Mouse (Mus musculus): ENCODE data around the gene P4htm. TPM values are rescaled to one million over a fixed set of nuclear protein-coding genes. Genes with fewer than 3 reads are reported as not detected.
"Not testable (repeated sequence)": the region's sequence is repeated elsewhere in the genome, so short reads cannot be mapped to it uniquely, and the experiment has no call there.

The P4htm gene
- 100 to 1,000 TPM; 101 to 104 TPM for total RNA-seq (2021)
- long read RNA-seq, experiment 1, transcript P4htm-201 (9 exons, 1,841 nt): major isoform, 93 of 128 reads
- long read RNA-seq, experiment 1, partial matches to known transcripts: 9 of 128 reads
- long read RNA-seq, experiment 1, other reads (novel, unspliced or antisense): 26 of 128 reads
- long read RNA-seq, experiment 2, transcript P4htm-201 (9 exons, 1,841 nt): major isoform, 135 of 181 reads
- long read RNA-seq, experiment 2, partial matches to known transcripts: 32 of 181 reads
- long read RNA-seq, experiment 2, other reads (novel, unspliced or antisense): 14 of 181 reads

DNA sequence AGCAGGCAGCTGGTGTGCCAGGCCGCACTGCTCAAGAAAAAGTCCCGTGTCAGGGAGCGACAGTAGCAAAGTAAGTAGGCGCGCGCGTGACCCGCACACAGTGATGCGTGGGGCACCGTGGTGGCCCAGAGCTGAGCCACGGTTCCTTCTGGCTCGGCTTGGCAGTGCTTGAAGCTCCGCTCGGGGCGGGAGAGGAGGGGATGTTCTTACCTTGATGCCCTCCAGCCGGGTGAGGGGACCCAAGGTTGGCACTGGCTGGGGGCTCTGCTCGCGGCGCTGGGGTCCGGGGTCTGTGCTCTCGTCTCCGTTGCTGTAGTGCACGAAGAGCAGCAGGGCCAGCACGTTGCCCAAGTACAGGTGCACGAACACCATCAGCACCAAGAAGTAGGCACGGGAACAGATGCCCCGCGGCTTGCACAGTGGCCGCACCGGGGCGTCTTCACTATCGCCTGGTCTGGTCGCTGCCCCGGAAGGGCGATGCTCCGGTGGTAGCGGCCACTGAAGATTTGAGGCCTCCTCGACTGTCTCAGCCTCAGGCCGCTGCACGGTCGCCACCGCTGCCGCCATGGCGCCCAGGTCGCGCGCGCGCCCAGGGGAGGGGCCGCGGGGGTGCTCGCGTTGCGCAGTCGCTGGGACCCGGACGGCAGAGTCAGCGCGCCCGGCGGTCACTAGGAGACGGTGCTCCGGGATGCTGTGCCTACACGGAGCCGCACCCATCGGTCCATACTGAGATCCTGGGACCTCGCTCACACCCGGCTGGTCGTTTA is at the start of gene P4htm:
P4htm (minus strand) TSS at position 670 of the 767 bp plus-strand sequence.
- DNase-seq (ENCODE audit: low spot score in 2 of 2): peak; percentile 77
- H3K27ac ChIP-seq: peak within 1 kb of the TSS; percentile 98
- H3K4me3 ChIP-seq: peak within 1 kb of the TSS; percentile 96
- peak; percentile 63 for TF ChIP-seq CTCF (conservative IDR thresholded peaks at IDR 0.05)

DNA sequence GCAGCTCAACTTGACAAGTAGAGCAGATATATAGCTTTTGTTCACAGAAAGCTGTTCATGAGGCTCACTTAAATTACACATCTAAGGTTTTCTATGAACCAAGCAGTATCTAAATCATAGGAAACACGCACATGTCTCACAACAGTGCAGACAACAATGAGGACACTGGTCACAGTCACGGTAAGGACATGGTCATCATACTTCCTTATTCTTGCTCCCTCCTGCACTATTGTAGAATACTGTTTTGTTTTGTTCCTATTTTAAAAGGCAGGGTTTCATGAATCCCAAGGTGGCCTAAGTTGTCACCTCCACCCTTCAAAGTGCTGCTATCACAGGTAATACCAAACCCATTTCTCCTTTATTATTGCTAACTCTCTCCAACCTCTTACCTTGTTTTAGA is 42.4 kb upstream of the P4htm start:
- H3K4me3 ChIP-seq: no peak overlapping the region
- TF ChIP-seq CTCF (conservative IDR thresholded peaks at IDR 0.05): no peak
- DNase-seq (ENCODE audit: low spot score in 2 of 2): no peak
- no peak overlapping the region for H3K27ac ChIP-seq

DNA sequence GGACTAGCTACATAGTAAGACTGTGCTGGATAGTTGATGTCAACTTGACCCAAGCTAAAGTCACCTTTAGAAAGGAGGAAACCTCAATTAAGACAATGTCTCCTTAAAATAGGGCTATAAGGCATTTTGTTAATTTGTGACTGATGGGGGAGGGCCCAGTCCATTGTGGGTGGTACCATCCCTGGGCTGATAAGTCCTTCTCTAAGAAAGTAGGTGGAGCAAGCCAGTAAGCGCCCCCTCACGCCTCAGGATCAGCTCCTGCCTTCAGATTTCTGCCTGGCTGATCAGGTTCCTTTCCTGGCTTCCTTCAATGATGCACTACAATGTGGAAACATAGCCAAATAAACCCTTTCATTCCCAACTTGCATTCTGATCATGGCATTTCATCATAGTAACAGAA is 37.9 kb upstream of the P4htm start:
- DNase-seq (ENCODE audit: low spot score in 2 of 2): no peak
- H3K4me3 ChIP-seq: no peak overlapping the region
- TF ChIP-seq CTCF (conservative IDR thresholded peaks at IDR 0.05): no peak

DNA sequence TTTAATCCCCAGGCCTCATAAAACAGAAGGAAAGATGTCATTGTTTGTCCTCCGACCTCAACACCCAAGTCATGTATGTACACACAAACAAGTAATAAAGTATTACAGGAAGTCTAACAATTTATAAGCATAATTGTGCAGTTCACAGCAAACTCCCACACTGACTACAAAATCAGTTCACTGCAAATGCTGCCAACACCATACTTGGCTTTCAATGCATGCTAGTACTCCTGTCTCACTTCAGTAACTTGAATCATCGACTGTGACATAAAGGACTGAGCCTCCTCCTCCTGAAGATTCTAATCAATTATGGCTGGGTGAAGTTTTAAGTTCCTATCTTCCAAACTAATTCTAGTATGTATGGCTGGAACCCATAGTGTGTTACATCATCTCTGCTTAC is 36.4 kb upstream of the P4htm start:
- no peak overlapping the region; the same call in 1 of the 2 replicates for H3K27ac ChIP-seq
- DNase-seq (ENCODE audit: low spot score in 2 of 2): peak in 1 of 2 experiments; percentile 20
- TF ChIP-seq CTCF (conservative IDR thresholded peaks at IDR 0.05): no peak
- H3K4me3 ChIP-seq: no peak overlapping the region

More for the DNA sequence above, 37.9 kb upstream of the P4htm start:
- H3K27ac ChIP-seq: no peak overlapping the region

DNA sequence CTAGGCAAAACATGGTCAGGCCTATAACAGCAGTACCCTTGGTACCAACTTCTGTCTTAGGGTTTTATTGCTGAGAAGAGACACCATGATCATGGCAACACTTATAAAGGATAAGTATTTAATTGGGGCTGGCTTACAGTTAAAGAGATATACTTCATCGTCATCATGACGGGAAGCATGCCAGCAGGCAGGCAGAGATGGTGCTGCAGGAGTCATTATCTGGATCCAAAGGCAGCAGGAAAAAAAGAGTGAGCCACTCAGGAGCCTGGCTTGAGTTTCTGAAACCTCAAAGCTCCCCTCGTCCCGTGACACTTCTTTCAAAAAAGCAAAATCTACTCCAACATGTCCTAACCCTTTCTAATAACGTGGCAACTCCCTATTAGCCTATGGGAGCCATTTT is 34.9 kb upstream of the P4htm start:
- no peak overlapping the region for H3K27ac ChIP-seq
- H3K4me3 ChIP-seq: no peak overlapping the region
- no peak for DNase-seq (ENCODE audit: low spot score in 2 of 2)
- TF ChIP-seq CTCF (conservative IDR thresholded peaks at IDR 0.05): no peak

DNA sequence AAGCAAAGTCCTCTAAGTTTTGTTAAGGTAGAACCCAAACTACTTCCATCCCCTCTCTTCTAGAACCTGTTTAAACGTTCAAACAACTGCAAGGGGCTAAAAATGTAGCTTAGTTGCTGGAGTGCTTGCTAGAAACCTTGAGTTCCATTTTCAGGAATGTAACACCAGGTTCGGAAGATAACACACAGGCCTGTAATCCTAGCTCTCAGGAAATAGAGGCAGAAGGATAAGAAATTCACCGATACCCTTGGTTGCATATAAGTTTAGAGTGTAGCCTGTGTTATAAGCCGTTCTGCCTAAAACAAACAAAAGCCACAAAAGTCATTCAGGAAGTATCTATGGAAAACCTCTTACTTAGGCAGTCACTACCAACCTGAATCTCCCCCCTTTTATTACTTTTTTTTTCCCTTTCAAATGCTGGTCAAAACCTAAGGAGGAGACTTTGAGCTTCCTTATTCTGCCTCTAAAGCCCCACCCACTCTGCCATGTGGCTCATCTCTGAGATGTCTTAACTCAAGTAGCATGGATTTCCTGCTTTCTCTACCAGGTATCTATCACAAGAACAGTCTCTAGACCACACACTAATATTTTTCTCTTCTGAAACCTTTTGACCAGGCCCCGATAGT is 34.3 kb upstream of the P4htm start:
- DNase-seq (ENCODE audit: low spot score in 2 of 2): no peak
- H3K4me3 ChIP-seq: no peak overlapping the region
- H3K27ac ChIP-seq: no peak overlapping the region
- no peak for TF ChIP-seq CTCF (conservative IDR thresholded peaks at IDR 0.05)

DNA sequence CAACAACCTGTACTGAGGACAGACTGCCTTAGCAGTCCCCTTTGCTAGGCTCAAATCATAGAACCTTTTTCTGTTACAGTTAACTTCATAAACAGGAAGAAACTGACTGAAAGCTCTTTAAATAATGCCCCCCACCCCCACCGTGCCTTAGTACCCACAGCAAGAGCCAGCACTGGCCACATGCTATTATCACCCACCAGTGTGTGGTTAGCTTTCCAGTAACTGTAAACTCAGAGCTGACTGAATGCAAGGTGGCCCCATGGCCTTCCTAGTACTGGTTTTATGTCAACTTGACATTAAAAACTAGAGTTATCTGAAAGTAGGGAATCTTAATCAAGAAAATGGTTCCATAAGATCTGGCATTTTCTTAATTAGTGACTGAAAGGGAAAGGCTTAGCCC is 33.2 kb upstream of the P4htm start:
- Histone ChIP-seq H3K27ac (no peak overlapping the region), H3K4me3 (no peak overlapping the region)
- TF ChIP-seq CTCF (conservative IDR thresholded peaks at IDR 0.05): no peak
- no peak for DNase-seq (ENCODE audit: low spot score in 2 of 2)

DNA sequence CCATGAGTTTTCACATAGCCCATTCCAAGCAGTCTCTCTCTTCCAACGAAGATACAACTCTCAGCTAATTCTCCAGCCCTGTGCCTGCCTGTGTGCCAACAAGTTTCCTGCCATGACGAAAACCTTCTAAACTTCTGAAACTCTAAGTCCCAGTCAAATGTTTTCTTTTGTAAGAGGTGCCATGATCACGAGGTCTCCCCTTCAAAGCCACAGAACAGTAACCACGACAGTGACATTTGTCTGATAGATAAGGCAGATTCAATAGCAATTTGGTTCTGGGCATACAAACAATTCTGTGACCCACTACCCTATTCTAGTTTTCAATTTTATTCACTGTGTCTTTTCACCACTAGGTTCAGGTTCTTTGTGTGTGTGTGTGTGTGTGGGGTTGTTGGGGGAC is 30.7 kb upstream of the P4htm start:
- no peak for TF ChIP-seq CTCF (conservative IDR thresholded peaks at IDR 0.05)
- no peak for DNase-seq (ENCODE audit: low spot score in 2 of 2)
- Histone ChIP-seq H3K27ac (no peak overlapping the region), H3K4me3 (no peak overlapping the region)

DNA sequence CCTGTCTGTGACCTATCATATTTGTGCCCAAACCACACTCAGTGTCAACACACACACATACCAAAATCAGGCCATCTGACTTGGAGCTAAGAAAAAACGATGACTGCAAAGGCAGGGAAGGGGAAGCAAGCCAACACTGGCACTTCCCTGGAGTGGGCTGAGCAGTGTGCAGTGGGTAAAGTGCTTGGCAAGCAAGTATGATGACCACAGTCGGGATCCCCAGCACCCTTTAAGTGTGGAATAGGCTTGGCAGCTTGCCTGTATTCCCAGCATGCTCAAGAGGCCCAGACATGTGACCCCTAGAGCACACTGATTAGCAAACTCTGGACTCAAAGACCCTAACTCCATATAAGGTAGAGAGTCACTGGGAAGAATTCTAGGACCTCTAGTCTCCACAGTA is 29.0 kb upstream of the P4htm start:
- Histone ChIP-seq H3K4me3 (no peak overlapping the region), H3K27ac (no peak overlapping the region)
- no peak for DNase-seq (ENCODE audit: low spot score in 2 of 2)
- TF ChIP-seq CTCF (conservative IDR thresholded peaks at IDR 0.05): no peak

DNA sequence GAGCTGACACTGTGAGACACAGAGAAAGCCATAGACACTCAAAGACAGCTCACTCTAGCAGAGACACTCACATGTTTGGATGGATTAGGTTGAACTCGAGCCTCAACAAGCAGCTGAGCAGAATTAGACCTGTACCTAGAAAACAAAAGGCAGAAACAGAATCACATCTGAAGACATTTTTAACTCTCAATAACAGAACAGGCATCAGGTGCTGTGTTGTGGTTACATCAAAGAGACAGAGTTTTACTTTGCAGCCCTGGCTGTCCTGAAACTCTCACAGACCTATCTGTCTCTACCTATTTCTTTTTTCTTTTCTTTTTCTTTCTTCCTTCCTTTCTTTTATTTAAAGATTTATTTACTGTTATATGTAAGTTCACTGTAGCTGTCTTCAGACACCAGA is 19.8 kb upstream of the P4htm start:
- Histone ChIP-seq H3K4me3 (no peak overlapping the region), H3K27ac (no peak overlapping the region)
- peak; percentile 32 for TF ChIP-seq CTCF (conservative IDR thresholded peaks at IDR 0.05)
- DNase-seq (ENCODE audit: low spot score in 2 of 2): no peak

DNA sequence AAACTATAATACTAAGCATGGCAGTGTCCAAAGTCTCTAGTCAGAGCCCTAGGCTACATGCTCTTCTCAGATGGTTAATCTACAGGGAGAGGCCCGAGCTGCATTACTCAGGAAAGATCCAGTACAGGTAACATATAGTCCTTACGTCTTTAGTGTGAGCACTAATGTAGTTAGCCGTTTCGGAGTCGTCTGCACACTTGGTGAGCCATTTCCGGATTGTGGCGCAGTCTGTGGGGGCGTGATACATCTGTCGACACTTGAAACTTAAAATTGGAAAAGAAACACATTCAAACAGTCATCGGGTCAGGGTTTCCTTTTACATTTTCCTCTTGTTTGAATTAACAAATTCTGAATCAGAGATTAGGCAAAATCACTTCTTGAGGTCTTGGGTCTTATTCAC is 14.0 kb upstream of the P4htm start:
- no peak overlapping the region for H3K27ac ChIP-seq
- no peak for DNase-seq (ENCODE audit: low spot score in 2 of 2)
- no peak for TF ChIP-seq CTCF (conservative IDR thresholded peaks at IDR 0.05)

DNA sequence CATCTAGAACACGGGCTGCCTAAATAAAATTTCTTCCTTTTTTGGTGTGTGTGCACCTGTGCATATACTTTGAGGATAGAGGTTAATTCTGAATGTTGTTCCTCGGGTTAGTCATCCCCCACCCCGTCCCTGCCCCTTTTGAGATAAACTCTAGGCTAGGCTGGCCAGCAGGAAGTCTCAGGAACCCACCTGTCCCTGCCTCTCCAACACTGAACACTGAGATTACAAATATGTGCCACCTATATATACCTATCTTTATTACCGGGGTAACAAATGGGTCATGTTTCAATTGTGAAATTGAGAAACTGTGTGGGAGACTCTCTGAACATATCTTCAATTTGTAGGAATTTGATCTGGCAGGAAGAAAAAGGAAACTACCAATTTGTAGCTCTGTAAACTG is 11.4 kb upstream of the P4htm start:
- Histone ChIP-seq H3K4me3 (no peak overlapping the region), H3K27ac (no peak overlapping the region)
- no peak for TF ChIP-seq CTCF (conservative IDR thresholded peaks at IDR 0.05)
- no peak for DNase-seq (ENCODE audit: low spot score in 2 of 2)

More for the DNA sequence above, 14.0 kb upstream of the P4htm start:
- no peak overlapping the region for H3K4me3 ChIP-seq

DNA sequence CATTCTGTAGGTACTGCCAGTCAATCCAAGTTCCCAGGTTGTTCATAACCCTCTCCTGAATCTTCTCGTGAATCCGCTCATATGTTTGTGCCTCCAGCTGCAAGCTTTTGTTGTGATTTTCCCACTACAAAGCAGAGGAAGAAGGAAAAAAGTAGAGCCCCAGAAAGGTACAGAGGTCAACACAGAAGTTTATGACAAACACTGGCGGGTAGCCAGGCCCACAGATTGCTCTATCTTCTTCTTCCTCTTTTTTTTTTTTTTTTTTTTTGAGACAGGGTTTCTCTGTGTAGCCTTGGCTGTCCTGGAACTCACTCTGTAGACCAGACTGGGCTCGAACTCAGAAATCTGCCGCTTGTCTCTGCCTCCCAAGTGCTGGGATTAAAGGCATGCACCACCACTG is 10.5 kb upstream of the P4htm start:
- not testable (repeated sequence) for H3K4me3 ChIP-seq; DNase-seq (ENCODE audit: low spot score in 2 of 2); H3K27ac ChIP-seq
